Mouse (Mus musculus) urinary bladder, postnatal 14 days (tissue): ENCODE results near the gene Sardh.

ENCODE experiments used
- DNase-seq: peaks from one replicate; pipeline ENCODE4 v3.0.0; 2021; ENCODE audit warnings: low spot score

Sardh gene

GRCm38 (mm10) chr2:27226572-27226971, 21.6 kb downstream of the Sardh start:
- DNase-seq: no peak

- DNase-seq: no peak
Measured at GRCm38 (mm10) chr2:27223012-27223421, 25.1 kb downstream of the Sardh start.

GRCm38 (mm10) chr2:27218569-27218968, 29.6 kb downstream of the Sardh start:
- DNase-seq: no peak

- no peak for DNase-seq
Measured at GRCm38 (mm10) chr2:27218121-27218544, 30.0 kb downstream of the Sardh start.

GRCm38 (mm10) chr2:27215537-27215936, 32.6 kb downstream of the Sardh start:
- DNase-seq: no peak

- DNase-seq: peak; percentile 31
Measured at GRCm38 (mm10) chr2:27211966-27212893, 35.9 kb downstream of the Sardh start.

- no peak for DNase-seq
Measured at GRCm38 (mm10) chr2:27210676-27211210, 37.4 kb downstream of the Sardh start.

- DNase-seq: peak; percentile 50
Measured at GRCm38 (mm10) chr2:27210255-27210654, 37.9 kb downstream of the Sardh start.

GRCm38 (mm10) chr2:27209816-27210215, 38.3 kb downstream of the Sardh start:
- no peak for DNase-seq

GRCm38 (mm10) chr2:27209370-27209769, 38.8 kb downstream of the Sardh start:
- DNase-seq: no peak

- DNase-seq: peak; percentile 20
Measured at GRCm38 (mm10) chr2:27207126-27207525, 41.0 kb downstream of the Sardh start.

- DNase-seq: peak; percentile 67
Measured at GRCm38 (mm10) chr2:27206128-27206797, 41.9 kb downstream of the Sardh start.

GRCm38 (mm10) chr2:27205666-27206065, 42.5 kb downstream of the Sardh start:
- DNase-seq: no peak

- DNase-seq: no peak
Measured at GRCm38 (mm10) chr2:27200586-27200985, 47.6 kb downstream of the Sardh start.

GRCm38 (mm10) chr2:27198551-27199246, 49.4 kb downstream of the Sardh start:
- DNase-seq: no peak

- no peak for DNase-seq
Measured at GRCm38 (mm10) chr2:27189994-27190393, 58.1 kb downstream of the Sardh start.

GRCm38 (mm10) chr2:27187531-27187930, 60.6 kb downstream of the Sardh start:
- no peak for DNase-seq

- DNase-seq: no peak
Measured at GRCm38 (mm10) chr2:27183734-27184133, 64.4 kb downstream of the Sardh start.

- no peak for DNase-seq
Measured at GRCm38 (mm10) chr2:27181907-27182306, 66.2 kb downstream of the Sardh start.

- DNase-seq: no peak
Measured at GRCm38 (mm10) chr2:27179101-27179500, 69.0 kb downstream of the Sardh start.

GRCm38 (mm10) chr2:27175696-27176267, 72.4 kb downstream of the Sardh start:
- DNase-seq: peak; percentile 32

GRCm38 (mm10) chr2:27174242-27174641, 73.9 kb downstream of the Sardh start:
- no peak for DNase-seq
